Mouse (Mus musculus): ENCODE data around the gene Plac8. TPM values are rescaled to one million over a fixed set of nuclear protein-coding genes. Genes with fewer than 3 reads are reported as not detected.

The Plac8 gene
- total RNA-seq, 4 experiments from 2014 or later, result 0.36 to 0.46 (median 0.40) TPM; not detected in 1

GRCm38 (mm10) chr5:100581622-100582434 is 9.8 kb upstream of the Plac8 start:
- DNase-seq (ENCODE audit: low spot score in 2 of 2), result no peak

- DNase-seq (ENCODE audit: low spot score in 2 of 2), result no peak
These were observed 6.9 kb upstream of the Plac8 start for GRCm38 (mm10) chr5:100578863-100579411.

GRCm38 (mm10) chr5:100574771-100575170 is 2.7 kb upstream of the Plac8 start:
- DNase-seq (ENCODE audit: low spot score in 2 of 2), result no peak

- no peak for DNase-seq (ENCODE audit: low spot score in 2 of 2)
These were observed 1.2 kb upstream of the Plac8 start for GRCm38 (mm10) chr5:100573256-100573655.

- no peak for DNase-seq (ENCODE audit: low spot score in 2 of 2)
These were observed 1.3 kb downstream of the Plac8 start for GRCm38 (mm10) chr5:100570716-100571115.

- no peak for DNase-seq (ENCODE audit: low spot score in 2 of 2)
These were observed 1.9 kb downstream of the Plac8 start for GRCm38 (mm10) chr5:100569997-100570595.

- no peak for DNase-seq (ENCODE audit: low spot score in 2 of 2)
These were observed 2.7 kb downstream of the Plac8 start for GRCm38 (mm10) chr5:100569250-100569934.

GRCm38 (mm10) chr5:100568802-100569201 is 3.2 kb downstream of the Plac8 start:
- DNase-seq (ENCODE audit: low spot score in 2 of 2), result no peak

- no peak for DNase-seq (ENCODE audit: low spot score in 2 of 2)
These were observed 3.9 kb downstream of the Plac8 start for GRCm38 (mm10) chr5:100568177-100568576.

GRCm38 (mm10) chr5:100567258-100568032 is 4.6 kb downstream of the Plac8 start:
- DNase-seq (ENCODE audit: low spot score in 2 of 2), result no peak

- no peak for DNase-seq (ENCODE audit: low spot score in 2 of 2)
These were observed 5.2 kb downstream of the Plac8 start for GRCm38 (mm10) chr5:100566798-100567197.

- DNase-seq (ENCODE audit: low spot score in 2 of 2), result no peak
These were observed 9.3 kb downstream of the Plac8 start for GRCm38 (mm10) chr5:100562702-100563101.

GRCm38 (mm10) chr5:100559357-100559756 is 12.7 kb downstream of the Plac8 start:
- DNase-seq (ENCODE audit: low spot score in 2 of 2), result no peak

- DNase-seq (ENCODE audit: low spot score in 2 of 2), result no peak
These were observed 13.3 kb downstream of the Plac8 start for GRCm38 (mm10) chr5:100558783-100559182.

- no peak for DNase-seq (ENCODE audit: low spot score in 2 of 2)
These were observed 14.5 kb downstream of the Plac8 start for GRCm38 (mm10) chr5:100557537-100557936.

GRCm38 (mm10) chr5:100557019-100557418 is 15.0 kb downstream of the Plac8 start:
- DNase-seq (ENCODE audit: low spot score in 2 of 2), result no peak

- DNase-seq (ENCODE audit: low spot score in 2 of 2), result no peak
These were observed 18.6 kb downstream of the Plac8 start for GRCm38 (mm10) chr5:100553426-100553825.

- DNase-seq (ENCODE audit: low spot score in 2 of 2), result no peak
These were observed 20.1 kb downstream of the Plac8 start for GRCm38 (mm10) chr5:100551952-100552351.

GRCm38 (mm10) chr5:100550151-100550550 is 21.9 kb downstream of the Plac8 start:
- DNase-seq (ENCODE audit: low spot score in 2 of 2), result no peak

- DNase-seq (ENCODE audit: low spot score in 2 of 2), result no peak
These were observed 22.7 kb downstream of the Plac8 start for GRCm38 (mm10) chr5:100549311-100549710.

GRCm38 (mm10) chr5:100548236-100548635 is 23.8 kb downstream of the Plac8 start:
- no peak for DNase-seq (ENCODE audit: low spot score in 2 of 2)

All from gastrocnemius, adult 8-10 months (tissue).